Mouse (Mus musculus): ENCODE measurements around the gene Rnf214. TPM values are rescaled to one million over a fixed set of nuclear protein-coding genes. Genes with fewer than 3 reads are reported as not detected.

The Rnf214 gene
- total and polyA plus RNA-seq, 2 experiments: 12.4 to 16.3 TPM

DNA sequence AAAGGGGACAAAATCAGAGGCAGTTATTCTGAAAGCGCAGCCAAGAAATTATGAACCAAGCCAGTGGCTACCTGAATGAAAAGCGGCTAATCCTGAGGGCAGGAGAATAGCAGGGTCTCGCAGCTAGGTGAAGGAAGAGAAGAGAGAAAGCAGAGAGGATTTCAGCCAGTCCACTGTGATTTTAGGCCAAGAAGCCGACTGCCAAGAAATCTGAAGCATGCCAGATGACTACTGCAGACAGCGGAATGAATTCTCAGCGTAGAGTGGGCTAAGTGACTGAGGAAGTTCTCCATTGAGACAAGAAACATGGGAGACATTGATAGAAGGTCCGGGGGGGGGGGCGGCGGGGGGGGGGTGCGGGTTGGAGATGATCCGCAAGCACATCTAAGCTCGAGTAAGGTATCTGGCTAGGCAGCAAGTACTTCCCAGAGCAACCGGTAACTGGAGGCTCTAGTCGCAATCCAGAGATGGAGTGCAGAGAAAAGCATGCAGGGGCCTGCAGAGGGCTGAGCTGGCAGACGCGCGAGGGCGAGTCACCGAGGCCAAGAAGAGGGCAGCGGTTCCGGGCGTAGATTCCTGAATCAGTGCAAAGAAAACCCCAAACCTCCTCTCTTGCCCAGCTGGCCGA lies 78.9 kb downstream of the Rnf214 start:
- 9% methylated on average over 23 of the region's 23 CpGs for WGBS
- no peaks in the 10 kb centered on the region for H3K79me2 ChIP-seq (ENCODE audit: control insufficient read depth, insufficient read depth, low read length)
- H3K4me3 ChIP-seq (ENCODE audit: insufficient read depth, low read depth, low read length): peak overlapping the region; percentile 77
- no peaks in the 10 kb centered on the region for H3K27me3 ChIP-seq (ENCODE audit: control insufficient read depth, insufficient read depth, low read length)
- peak overlapping the region; percentile 21 for H3K27ac ChIP-seq (replicated peaks; ENCODE audit: insufficient read depth, low read depth, low read length)
- no peak for DNase-seq (ENCODE audit: extremely low read depth, low read depth, low spot score)
- H3K36me3 ChIP-seq (ENCODE audit: control insufficient read depth, insufficient read depth, low read length): no peaks in the 10 kb centered on the region
- H3K4me1 ChIP-seq (ENCODE audit: control insufficient read depth, insufficient read depth, low read length): no peaks in the 10 kb centered on the region; the same call in 1 of the 2 replicates
- peak overlapping the region; percentile 75 for H3K9ac ChIP-seq (ENCODE audit: low read depth, low read length)
- TF ChIP-seq POLR2A (IDR thresholded peaks at IDR 0.05; ENCODE audit: extremely low read depth, insufficient read depth, low read length) (no peak), CTCF (IDR thresholded peaks at IDR 0.05; ENCODE audit: low read depth, low read length) (no peak)

DNA sequence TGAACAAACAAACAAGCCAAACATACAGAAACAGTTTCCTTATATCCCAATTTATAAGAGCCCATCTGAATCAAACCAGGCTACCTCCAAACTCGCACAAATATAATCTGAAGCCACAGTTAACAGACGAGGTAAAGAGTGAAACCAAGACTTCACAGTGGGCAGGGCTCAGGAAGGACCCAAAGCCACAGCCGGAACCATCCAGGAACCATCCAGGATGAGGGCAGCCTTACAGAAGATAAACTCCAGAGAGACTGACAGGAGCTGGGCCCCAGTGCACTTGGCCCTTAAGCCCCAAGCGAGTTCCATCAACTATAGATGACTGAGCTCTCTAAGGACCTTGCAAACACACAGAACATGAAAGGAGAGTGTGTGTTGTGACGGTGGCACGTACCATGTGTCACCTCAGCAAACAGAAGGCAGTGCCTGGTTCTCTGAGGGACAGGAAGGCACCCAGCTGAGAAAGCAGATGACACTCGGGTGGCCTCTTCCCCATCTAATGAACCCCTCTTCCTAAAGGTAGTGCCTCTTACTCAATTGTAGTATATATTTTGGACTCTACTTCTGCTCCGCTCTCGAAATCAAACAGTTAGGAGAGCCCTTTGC lies 88.2 kb downstream of the Rnf214 start:
- Histone ChIP-seq H3K79me2 (ENCODE audit: control insufficient read depth, insufficient read depth, low read length) (no peaks in the 10 kb centered on the region), H3K4me3 (ENCODE audit: insufficient read depth, low read depth, low read length) (no peak overlapping the region), H3K27ac (replicated peaks; ENCODE audit: insufficient read depth, low read depth, low read length) (no peak overlapping the region), H3K36me3 (ENCODE audit: control insufficient read depth, insufficient read depth, low read length) (no peaks in the 10 kb centered on the region), H3K27me3 (ENCODE audit: control insufficient read depth, insufficient read depth, low read length) (no peaks in the 10 kb centered on the region), H3K4me1 (ENCODE audit: control insufficient read depth, insufficient read depth, low read length) (0 out of 2 replicates have a peak, but pooled peaks cover 1% of the 10 kb centered on the region), H3K9ac (ENCODE audit: low read depth, low read length) (no peak overlapping the region)
- DNase-seq (ENCODE audit: extremely low read depth, low read depth, low spot score): no peak
- WGBS: 82% methylated on average over 9 of the region's 9 CpGs
- no peak for TF ChIP-seq POLR2A (IDR thresholded peaks at IDR 0.05; ENCODE audit: extremely low read depth, insufficient read depth, low read length)
- no peak for TF ChIP-seq CTCF (IDR thresholded peaks at IDR 0.05; ENCODE audit: low read depth, low read length)

DNA sequence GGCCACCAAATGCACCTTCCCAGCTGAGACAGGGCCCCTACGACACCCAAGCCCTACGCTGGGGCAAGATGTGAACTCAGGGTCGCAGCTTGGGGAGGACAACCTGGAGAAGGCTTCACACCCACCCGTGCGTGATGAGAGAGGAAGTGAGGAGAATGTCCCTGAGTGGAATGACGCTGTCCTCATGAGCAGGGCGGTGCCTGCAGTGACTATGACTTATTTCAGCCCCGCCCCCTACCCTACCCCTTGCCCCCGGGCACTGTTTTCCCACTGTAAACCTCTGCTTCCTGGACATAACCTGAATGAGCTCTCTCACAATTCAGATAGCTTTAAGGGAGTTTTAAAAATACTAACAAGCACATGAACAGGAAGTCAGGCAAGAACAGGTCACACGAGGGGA lies 91.2 kb downstream of the Rnf214 start:
- Histone ChIP-seq H3K4me1 (ENCODE audit: control insufficient read depth, insufficient read depth, low read length) (0 out of 2 replicates have a peak, but pooled peaks cover 1% of the 10 kb centered on the region), H3K27ac (replicated peaks; ENCODE audit: insufficient read depth, low read depth, low read length) (no peak overlapping the region), H3K27me3 (ENCODE audit: control insufficient read depth, insufficient read depth, low read length) (no peaks in the 10 kb centered on the region), H3K9ac (ENCODE audit: low read depth, low read length) (no peak overlapping the region), H3K36me3 (ENCODE audit: control insufficient read depth, insufficient read depth, low read length) (no peaks in the 10 kb centered on the region), H3K79me2 (ENCODE audit: control insufficient read depth, insufficient read depth, low read length) (no peaks in the 10 kb centered on the region), H3K4me3 (ENCODE audit: insufficient read depth, low read depth, low read length) (no peak overlapping the region)
- no peak for DNase-seq (ENCODE audit: extremely low read depth, low read depth, low spot score)
- TF ChIP-seq CTCF (IDR thresholded peaks at IDR 0.05; ENCODE audit: low read depth, low read length) (no peak), POLR2A (IDR thresholded peaks at IDR 0.05; ENCODE audit: extremely low read depth, insufficient read depth, low read length) (no peak)
- WGBS: 78% methylated on average over 10 of the region's 10 CpGs

DNA sequence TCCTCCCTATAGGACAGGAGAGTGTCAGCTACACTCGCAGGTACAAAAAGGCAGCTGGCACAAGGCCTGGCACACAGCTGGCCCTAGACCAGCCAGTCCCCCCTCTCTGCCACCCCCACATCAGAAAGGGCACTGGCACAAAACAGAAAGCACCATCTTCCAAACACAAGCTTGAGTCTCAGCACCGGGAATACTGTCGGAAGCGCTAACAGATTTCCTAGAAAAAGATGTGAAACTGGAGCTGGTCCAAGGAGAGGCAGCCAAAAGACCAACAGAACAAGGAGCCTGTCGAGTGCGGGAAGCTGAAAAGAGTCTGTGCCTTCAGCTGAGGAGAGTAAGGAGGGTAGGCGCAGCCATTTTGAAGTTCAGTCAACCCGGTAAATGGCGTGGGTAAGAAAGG lies 91.6 kb downstream of the Rnf214 start:
- H3K36me3 ChIP-seq (ENCODE audit: control insufficient read depth, insufficient read depth, low read length): no peaks in the 10 kb centered on the region
- 0 out of 2 replicates have a peak, but pooled peaks cover 1% of the 10 kb centered on the region for H3K4me1 ChIP-seq (ENCODE audit: control insufficient read depth, insufficient read depth, low read length)
- no peak for DNase-seq (ENCODE audit: extremely low read depth, low read depth, low spot score)
- no peaks in the 10 kb centered on the region for H3K27me3 ChIP-seq (ENCODE audit: control insufficient read depth, insufficient read depth, low read length)
- no peak overlapping the region for H3K27ac ChIP-seq (replicated peaks; ENCODE audit: insufficient read depth, low read depth, low read length)
- no peak overlapping the region for H3K4me3 ChIP-seq (ENCODE audit: insufficient read depth, low read depth, low read length)
- WGBS: 43% methylated on average over 9 of the region's 9 CpGs
- no peak overlapping the region for H3K9ac ChIP-seq (ENCODE audit: low read depth, low read length)
- TF ChIP-seq CTCF (IDR thresholded peaks at IDR 0.05; ENCODE audit: low read depth, low read length): no peak
- TF ChIP-seq POLR2A (IDR thresholded peaks at IDR 0.05; ENCODE audit: extremely low read depth, insufficient read depth, low read length): no peak
- no peaks in the 10 kb centered on the region for H3K79me2 ChIP-seq (ENCODE audit: control insufficient read depth, insufficient read depth, low read length)

Other genes with a start within 250 kb of the Rnf214 start
- gene Cep164, start 78.2 kb downstream of the Rnf214 start, total RNA-seq (2014; rRNA removed): 4.1 and 5.0 TPM in 2 replicates
- 7.1 and 8.3 TPM in 2 replicates for gene Cep164, start 78.2 kb downstream of the Rnf214 start, polyA plus RNA-seq (2012; rRNA removed)
- gene Bace1, start 68.3 kb downstream of the Rnf214 start, total RNA-seq (2014; rRNA removed): 7.6 and 9.9 TPM in 2 replicates
- 23.0 and 24.1 TPM in 2 replicates for gene Bace1, start 68.3 kb downstream of the Rnf214 start, polyA plus RNA-seq (2012; rRNA removed)
- gene Pcsk7, start 414 bp downstream of the Rnf214 start, total RNA-seq (2014; rRNA removed): 26.7 and 29.3 TPM in 2 replicates
- 19.0 and 27.7 TPM in 2 replicates for gene Pcsk7, start 414 bp downstream of the Rnf214 start, polyA plus RNA-seq (2012; rRNA removed)
- gene Tagln, start 29.1 kb upstream of the Rnf214 start, total RNA-seq (2014; rRNA removed): 5.3 and 5.4 TPM in 2 replicates
- gene Tagln, start 29.1 kb upstream of the Rnf214 start, polyA plus RNA-seq (2012; rRNA removed): 6.3 and 7.2 TPM in 2 replicates
- gene Sidt2, start 48.3 kb upstream of the Rnf214 start, total RNA-seq (2014; rRNA removed): 48.9 and 60.9 TPM in 2 replicates
- 330 and 511 TPM in 2 replicates for gene Sidt2, start 48.3 kb upstream of the Rnf214 start, polyA plus RNA-seq (2012; rRNA removed)
- 14.6 and 14.8 TPM in 2 replicates for gene Pafah1b2, start 105.8 kb upstream of the Rnf214 start, total RNA-seq (2014; rRNA removed)
- 12.0 and 14.2 TPM in 2 replicates for gene Pafah1b2, start 105.8 kb upstream of the Rnf214 start, polyA plus RNA-seq (2012; rRNA removed)
- 14.1 and 17.3 TPM in 2 replicates for gene Sik3, start 105.9 kb upstream of the Rnf214 start, total RNA-seq (2014; rRNA removed)
- 14.9 and 16.5 TPM in 2 replicates for gene Sik3, start 105.9 kb upstream of the Rnf214 start, polyA plus RNA-seq (2012; rRNA removed)

All from liver, adult 2 months (tissue).